Mouse (Mus musculus) cerebellum, adult 18-20 months (tissue): Measurements from ENCODE around the gene Mup21.
"Not testable (repeated sequence)": the region's sequence is repeated elsewhere in the genome, so short reads cannot be mapped to it uniquely, and the experiment has no call there.

Source experiments
- DNase-seq, 2 experiments: peaks; one replicate each; pipeline ENCODE4 v3.0.0; 2021

Mup21 gene

DNA sequence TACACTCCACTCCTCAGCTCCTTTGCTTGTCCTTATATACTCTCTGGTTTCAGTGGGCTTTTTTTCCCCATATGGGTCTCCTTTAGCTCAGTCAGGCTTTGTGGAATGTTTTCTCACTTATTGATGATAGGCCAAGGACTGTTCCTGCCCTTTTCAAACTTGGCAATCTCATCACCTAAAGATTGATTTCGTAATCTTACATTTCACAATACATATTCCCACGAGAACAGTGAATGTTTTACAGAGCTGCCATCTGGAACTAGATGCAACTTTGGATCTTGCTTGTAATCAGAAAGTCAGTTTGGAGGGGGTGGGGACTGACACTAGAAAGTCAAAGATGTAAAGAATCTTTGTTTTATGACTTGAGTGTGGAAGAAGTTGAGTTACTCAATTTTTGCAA lies at the start of gene Mup21:
Gene Mup21 (minus strand): TSS at position 53 of the 400 bp plus-strand sequence.
- no peak for DNase-seq

DNA sequence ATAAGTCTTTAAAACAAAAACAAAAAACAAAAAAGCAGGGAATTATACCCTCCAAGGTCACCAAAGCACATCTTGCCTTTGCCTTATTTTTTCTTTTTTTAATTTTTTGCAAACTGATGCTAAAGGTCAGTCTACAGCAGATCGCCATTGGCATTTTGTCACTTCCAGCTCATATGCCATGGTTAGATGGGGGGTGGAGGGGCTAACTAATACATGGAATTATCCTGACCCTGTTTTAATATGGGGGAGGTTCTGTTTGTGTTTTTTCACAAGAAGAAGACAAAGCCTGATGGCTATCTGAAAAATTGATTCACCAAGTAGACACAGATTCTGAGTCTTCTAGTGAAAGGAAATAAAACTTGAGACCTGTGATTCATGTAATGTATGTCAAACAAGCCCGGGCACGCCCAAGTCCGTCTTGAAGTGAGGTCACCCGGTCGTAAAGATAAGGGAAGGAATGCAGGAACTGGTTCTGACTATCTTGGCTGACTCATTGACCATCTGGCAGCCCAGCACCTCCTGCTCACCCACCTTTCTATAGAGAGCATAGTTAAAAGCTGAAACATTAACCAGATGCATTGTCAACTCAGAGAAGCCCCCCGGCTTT lies 49.4 kb upstream of the Mup21 start:
- DNase-seq: no peak

DNA sequence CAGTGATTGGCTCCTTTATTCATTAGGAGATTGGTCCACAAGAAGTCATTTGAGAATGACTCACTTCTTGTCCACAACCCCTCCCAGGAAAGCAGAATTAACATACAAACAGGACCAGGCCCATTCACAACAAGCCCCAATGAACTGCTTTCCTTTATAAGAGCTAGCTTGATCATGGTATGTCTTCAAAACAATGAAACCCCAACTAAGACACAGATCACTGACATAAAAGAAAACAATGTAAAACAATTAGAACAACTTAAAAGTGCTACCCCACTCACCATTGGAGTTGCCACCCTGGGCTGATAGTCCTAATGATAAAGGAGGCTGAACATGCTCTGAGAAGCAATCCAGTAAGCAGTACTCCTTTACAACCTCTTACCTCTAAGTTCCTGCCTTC lies 38.1 kb upstream of the Mup21 start:
- no peak for DNase-seq

DNA sequence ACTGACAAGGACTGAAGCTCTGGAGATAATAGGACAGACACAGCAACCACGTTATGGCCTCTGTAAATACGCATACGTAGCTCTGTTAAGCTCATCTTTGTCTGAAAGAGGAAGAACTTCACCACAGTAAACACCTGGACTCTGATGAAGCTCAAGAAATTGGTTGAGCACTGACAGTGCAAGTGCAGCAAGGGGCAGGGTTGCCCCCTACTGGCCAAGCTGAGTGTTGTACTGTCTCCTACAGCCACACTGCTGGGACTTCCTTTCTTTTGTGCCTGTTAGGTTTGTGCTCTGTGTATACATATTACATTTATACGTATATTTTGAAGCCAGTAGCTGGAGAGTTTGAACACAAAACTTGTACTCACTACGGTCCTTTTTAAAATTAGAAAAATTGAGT lies 26.6 kb upstream of the Mup21 start:
- DNase-seq: peak in 1 of 2 experiments; percentile 11

DNA sequence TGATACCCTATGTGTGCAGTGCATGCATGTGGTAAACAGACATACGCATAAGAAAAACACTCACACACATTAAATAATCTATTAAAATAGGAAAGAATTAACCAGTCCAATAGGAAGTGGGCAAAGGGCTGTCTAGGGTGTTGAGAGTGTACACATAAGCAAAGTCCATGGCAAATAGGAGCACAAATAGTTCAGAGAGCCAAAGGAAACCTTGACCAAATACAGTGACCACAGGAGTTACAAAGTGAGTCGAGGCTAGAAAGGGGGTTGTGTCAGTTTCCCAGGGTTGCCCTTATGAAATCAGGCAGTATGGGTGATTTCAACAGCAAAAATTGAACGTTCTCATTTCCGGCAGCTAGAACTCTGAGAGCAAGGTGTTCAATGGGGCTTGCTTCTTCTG lies 23.8 kb upstream of the Mup21 start:
- DNase-seq: no peak

DNA sequence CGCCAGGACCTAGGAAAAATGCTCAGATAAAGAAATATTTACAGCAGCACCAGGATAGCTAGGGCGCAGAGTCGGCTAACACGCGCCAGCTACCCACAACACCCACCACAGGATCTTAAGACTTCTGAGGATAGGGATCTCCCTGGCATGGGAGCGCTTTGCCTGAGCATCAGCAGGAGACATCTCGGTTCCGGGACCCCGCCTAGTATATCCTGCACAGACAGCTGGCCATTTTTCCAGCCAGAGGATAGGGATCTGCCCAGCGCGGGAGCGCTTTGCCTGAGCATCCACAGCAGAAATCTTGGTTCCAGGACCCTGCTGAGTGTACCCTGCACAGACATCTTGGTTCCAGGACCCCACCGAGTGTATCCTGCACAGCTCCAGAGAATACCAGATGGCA lies 17.0 kb upstream of the Mup21 start:
- not testable (repeated sequence) for DNase-seq

DNA sequence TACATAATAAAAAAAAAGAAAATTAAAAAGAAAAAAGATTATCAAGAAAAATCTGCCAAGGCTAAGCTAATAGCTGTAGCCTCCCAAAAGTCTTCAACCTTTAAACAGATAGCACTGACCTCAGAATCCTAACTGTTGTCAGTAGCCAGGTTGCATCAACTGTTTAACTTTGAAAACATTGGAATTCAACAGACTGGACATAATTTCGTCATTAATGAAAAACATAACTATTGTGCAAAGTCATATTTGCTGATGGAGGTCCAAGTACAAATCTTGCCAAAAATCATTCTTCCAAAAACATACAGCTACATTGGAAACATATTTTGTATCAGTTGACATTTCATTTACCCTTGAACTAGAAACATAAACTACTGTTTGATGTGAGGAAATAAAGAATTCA lies 7.7 kb upstream of the Mup21 start:
- no peak for DNase-seq

DNA sequence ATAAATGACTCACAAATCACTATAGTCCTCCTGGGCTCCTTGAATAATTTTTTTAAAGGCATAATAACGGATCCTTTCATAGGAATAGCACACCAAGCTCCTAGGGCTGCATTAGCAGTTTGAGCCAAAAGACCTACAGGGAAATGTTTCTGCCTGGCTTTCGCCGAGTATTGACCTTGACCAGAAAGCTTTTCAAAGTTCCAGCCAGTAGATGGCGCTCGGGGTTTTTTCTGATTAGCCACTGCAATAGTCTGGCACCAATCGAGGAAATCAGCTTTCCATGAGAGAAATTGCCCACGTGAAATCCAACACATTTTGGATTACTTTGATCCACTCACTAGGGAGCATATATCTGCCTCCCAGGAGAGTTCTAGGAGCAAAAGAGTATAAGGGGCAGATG lies 17.0 kb downstream of the Mup21 start:
- DNase-seq: peak; percentile 58 to 59

DNA sequence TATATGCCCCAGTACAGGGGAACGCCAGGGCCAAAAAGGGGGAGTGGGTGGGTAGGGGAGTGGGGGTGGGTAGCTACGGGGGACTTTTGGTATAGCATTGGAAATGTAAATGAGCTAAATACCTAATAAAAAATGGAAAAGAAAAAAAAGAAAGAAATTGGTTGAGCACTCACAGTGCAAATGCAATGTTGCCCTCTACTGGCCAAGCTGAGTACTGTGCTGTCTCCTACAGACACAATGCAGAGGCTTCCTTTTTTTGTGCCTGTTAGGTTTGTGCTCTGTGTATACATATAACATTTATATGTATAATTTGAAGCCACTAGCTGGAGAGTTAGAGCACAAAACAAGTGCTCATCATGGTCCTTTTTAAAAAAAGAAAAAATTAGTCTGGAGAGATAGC lies 47.3 kb downstream of the Mup21 start:
- DNase-seq: peak; percentile 3 to 5
